Mouse (Mus musculus): ENCODE data around the gene Chchd6.

Chchd6 gene

DNA sequence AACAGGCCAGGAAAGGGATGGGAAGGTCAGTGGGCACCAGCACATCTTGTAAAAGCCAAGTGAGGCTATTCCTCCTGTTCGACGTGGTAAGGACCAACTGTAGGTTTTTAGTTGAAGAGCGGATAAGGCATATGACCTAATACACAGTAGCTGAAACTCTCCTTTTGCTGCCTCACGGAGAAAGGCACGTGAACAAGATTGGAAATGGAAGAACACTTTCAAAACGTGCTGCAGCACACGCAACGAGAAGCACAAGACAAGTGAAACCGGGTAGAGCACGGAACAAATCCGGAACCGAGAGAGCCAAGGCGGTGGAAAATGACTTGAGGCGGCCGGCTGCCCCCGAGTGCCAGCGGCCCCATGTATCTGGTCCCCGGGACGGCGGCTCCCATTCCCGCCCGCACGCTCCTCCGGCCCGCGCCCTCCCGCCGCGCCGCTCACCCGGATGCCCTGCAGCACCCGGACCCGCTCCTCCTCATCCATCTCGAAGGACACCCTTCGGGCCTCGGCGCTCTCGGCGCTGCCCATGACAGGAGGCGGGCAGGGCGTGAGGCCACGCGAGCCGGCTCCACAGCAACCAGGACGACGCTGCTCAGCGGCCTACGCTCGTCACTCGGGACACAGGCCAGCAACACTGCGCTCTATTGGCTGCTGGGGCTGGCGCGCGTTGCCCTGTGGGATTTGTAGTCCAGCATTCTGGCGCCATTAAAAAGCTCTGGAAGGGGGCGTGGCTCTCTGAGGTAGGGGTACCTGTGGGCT lies at the start of gene Chchd6:
Gene Chchd6 (minus strand): TSS at position 635 of the 759 bp plus-strand sequence.
- DNase-seq (ENCODE audit: low spot score in 2 of 2): peak; percentile 83 to 91

DNA sequence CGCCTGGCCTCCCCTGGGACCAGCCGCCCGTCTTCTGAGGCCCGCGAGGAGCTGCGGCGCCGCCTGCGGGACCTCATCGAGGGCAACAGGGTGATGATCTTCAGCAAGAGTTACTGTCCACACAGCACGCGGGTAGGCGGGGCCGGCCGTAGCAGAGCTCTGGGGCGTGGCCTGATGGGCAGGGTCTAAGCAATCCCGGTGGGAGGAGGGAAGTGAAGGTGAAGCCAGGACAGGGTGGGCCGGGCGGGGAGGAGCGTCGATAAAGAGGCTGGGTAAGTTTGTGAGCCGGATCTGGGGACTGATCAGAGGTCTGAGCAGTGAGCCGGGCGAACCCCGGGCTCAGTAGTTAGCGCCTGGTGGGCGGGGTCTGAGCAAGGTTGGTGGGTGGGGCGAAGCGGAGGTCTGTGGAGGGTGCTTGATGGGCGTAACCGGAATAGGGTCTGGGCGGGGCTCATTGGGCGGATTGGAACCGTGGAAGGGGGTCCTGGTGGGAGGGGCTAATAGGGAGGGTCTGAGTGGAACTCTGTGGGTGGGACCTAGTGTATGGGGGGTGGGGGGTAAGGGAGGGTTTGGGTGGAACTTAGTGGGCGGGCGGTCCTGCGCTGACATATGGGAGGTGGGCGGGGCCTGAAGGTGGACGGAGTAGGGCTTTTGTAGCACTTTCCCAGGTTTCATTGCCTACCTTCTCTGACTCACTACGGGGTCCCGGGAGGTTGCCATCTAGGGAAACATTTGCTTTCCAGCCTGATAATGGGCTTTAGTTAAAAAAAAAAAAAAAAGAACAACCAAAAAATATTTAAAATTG lies 49.0 kb upstream of the Chchd6 start:
- peak; percentile 88 to 90 for DNase-seq (ENCODE audit: low spot score in 2 of 2)

GRCm38 (mm10) chr6:89643798-89644270 lies 48.4 kb upstream of the Chchd6 start, which contains the start of gene Txnrd3:
TSS of gene Txnrd3 (plus strand) at chr6:89643988.
- peak; percentile 90 to 93 for DNase-seq (ENCODE audit: low spot score in 2 of 2)

DNA sequence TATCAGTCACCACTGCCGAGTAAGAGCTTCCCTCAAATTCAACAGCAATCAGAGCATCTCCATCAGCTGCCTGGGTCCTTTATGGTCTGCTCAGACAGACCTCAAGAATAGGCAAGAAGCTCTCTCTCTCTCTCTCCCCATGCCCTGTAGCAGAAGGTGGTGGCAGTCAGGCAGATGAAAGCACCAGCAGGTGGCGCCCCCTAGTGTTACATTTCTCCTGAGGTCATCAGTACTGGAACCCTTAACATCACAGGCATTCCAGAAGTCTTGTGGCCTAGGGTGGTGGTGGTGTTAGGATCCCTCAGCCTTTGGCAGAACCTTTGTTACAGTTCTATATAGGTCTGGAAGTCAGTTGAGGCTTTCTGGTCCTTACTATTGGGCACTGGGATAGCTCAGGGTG lies 43.6 kb upstream of the Chchd6 start:
- peak; percentile 49 to 78 for DNase-seq (ENCODE audit: low spot score in 2 of 2)

DNA sequence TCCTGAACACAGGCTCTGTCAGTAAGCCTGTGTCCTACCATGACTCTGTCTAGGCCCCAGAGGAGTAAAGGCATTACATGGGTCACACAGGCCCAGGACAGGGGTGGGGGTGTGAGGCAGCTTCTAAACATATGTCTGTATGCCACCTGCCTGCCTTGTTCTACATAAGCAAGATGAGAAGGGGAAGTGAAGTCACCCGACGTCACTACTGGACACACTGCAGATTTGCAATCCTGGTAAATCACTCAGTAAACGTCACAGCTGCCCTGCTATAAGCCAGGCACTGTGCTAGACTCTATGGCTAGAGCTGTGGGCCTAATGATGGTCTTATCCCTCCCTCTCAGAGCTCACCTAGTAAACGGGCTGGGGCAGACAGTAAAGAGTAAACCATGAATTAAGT lies 42.5 kb upstream of the Chchd6 start:
- DNase-seq (ENCODE audit: low spot score in 2 of 2): no peak

DNA sequence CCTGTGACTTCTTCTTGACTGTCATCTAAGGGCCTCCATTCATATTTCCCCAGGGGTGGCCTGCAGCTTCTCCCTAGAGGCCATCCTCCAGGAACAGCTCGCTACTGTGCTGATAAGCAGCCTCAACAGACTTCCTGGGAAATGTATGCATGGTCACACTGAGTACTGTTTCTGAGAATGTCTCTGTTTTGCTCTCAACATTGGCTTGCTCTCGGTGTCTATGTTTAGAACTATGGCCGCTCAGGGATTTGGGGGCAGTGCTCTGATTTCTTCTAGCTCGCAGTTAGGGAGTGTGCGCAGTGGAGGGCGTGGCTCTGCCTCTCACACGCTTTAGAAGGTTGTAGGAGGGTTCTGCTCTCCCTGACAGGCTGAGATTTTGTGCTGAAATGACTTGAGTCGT lies 38.9 kb upstream of the Chchd6 start:
- no peak for DNase-seq (ENCODE audit: low spot score in 2 of 2)

DNA sequence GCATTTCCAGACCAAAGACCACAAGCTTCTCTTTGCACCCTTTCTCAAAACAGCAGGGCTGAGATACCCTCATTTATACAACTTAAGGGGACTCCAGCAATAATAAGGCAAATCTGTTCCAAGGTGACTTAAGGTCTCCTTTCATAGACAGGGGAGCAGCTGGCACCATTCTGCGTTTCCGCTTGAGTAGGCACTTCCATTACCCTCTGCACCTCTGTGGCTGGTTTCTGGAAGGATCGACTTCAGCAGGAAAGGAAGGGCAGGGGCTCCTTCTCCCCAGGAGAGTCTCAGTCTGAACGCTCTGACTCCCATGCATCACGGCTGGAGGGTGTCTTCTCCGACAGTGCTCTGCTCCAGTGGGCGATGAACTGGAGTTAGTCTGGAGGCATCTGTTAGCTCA lies 37.7 kb upstream of the Chchd6 start:
- DNase-seq (ENCODE audit: low spot score in 2 of 2): no peak

GRCm38 (mm10) chr6:89631809-89632562 lies 36.5 kb upstream of the Chchd6 start:
- DNase-seq (ENCODE audit: low spot score in 2 of 2): peak; percentile 61 to 84

DNA sequence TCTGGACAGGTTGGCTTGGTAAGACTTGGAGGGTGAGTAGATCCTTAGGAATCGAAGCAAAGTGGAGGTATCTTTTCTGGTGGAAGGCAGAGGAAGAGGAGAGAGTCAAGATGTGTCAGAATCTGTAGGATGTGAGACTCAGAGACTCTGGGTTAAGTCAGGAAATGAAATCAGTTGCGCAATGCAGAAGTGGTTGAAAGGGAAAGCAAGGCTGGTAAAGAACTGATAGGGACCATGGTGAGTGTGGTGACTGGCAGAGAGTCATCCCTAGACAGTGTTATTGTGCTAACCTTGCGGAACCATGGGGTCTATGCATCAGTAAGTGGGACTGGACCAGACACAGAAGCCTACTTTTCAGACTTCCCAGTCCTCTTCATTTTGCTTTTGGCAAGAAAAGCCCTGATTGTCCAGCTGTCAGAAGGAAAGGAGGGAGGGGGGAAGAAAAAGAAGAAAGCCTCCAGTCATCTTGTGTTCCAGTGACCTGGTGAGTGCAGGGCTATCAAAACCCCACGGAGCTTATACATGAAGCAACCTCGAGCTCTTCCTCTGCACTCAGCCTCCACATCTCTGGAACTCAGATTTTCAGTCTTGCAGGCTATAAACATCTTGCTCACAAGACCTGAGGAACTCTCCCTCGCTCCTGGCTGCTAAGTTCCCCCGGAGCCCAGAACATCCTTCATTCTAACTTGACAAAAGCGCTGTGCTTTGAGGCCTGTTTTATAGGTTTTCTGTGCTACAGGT lies 32.8 kb upstream of the Chchd6 start:
- DNase-seq (ENCODE audit: low spot score in 2 of 2): no peak

DNA sequence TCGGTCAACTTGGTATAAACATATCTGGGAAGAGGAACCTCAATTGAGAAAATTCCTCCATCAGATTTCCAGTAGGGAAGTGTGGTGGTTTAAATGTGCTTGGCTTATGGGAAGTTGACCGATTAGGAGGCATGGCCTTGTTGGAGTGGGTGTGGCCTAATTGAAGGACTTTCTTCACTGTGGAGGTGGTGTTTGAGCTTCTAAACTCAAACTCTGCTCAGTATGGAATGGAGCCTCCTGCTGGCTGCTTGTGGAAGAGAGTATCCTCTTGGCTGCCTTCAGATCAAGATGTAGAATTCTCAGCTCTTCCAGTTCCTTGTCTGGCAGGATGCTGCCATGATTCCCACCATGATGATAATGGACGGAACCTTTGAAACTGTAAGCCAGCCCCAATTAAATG lies 27.2 kb upstream of the Chchd6 start:
- DNase-seq (ENCODE audit: low spot score in 2 of 2): no peak

- DNase-seq (ENCODE audit: low spot score in 2 of 2): peak in 1 of 2 experiments; percentile 45
Measured at GRCm38 (mm10) chr6:89615373-89615755, 19.9 kb upstream of the Chchd6 start.

DNA sequence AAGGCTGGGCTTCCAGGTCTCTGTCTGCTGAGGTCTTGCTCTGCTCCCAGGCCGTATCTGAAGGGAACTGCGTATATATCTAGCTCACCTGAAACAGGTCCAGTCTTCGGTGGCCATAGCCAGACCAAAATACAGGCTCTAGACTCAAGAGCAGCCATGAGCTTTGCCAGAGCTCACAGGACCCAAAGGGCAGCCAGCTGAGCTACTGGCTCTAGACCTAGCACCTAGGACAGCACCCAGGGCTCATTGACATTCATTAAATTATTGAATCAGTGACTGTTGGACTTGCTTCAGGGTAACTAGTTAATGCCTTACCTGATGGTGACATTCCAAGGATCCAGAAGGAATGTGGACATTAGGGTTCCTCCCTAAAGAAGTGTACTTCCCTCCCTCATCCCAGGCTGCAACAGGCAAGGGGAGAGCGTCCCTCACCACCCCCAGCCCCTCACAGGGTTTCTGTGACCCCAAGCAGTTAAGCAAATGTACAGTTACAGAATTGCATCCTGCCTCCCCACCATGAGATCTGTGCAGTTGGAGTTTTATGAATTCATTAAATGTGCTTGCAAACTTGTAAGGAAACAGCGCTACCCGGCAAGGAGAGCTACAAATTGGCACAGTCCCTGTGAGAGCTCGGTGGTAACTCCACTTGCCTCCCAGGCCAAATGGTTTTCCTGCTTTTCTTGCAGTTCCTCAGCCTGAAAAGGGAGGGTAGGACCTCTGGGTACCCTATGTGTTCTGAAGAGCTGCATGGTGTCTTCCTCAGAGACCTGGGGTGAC lies 19.3 kb upstream of the Chchd6 start:
- DNase-seq (ENCODE audit: low spot score in 2 of 2): no peak

GRCm38 (mm10) chr6:89614107-89614471 lies 18.6 kb upstream of the Chchd6 start:
- DNase-seq (ENCODE audit: low spot score in 2 of 2): no peak

DNA sequence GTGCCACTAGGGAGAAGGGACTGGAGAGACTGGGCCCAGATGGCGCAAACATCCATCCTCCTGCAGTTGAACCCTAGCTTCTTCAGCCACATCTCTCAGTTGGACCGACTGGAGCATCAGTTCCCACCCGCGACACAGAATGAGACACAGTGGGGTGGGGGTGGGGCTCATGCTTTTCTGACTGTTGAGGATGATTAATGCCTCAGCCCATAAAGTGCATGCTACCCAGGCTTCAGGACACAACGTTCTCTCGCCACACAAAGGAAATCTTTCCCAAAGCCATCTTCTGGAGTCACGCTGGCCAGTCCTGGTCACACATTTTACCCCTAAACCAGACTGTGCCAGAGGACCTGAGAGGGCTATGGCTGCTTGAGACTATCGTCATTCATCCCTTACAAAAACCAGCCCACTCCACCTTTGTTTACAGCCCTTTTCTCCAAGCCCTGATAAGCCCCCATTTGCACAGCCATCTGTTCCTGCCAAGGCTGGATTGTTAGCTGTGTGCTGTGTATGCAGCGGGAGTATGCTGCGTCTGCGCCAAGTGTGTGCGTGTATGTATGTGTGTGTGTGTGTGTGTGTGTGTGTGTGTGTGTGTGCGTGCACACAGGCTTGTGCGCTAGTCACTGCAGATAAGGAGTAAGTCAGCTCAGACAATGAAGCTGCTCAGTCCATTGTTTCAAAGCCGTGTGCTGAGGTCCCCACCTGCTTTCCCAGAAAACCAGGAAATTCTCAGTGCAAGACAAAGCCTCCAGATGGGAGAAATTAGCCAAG lies 18.1 kb upstream of the Chchd6 start:
- no peak for DNase-seq (ENCODE audit: low spot score in 2 of 2)

DNA sequence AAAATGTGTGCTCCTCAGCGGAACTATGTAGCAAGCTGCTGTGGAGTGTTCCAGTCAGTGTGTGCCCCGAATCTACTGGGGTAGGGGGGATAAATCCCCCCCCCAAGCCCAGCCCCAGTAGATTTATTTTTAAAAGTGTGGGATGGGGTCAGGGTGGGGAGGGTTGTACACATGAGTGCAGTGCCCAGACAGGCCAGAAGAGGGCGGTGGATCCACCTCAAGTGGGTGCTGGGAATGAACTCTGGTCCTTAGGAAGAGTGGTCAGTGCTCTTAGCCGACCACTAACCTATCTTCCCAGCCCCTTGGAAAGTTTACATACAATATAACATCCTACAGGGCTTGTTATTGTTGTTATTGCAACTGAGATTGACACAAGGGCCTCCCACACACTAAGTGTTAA lies 12.5 kb upstream of the Chchd6 start:
- peak in 1 of 2 experiments; percentile 70 for DNase-seq (ENCODE audit: low spot score in 2 of 2)

DNA sequence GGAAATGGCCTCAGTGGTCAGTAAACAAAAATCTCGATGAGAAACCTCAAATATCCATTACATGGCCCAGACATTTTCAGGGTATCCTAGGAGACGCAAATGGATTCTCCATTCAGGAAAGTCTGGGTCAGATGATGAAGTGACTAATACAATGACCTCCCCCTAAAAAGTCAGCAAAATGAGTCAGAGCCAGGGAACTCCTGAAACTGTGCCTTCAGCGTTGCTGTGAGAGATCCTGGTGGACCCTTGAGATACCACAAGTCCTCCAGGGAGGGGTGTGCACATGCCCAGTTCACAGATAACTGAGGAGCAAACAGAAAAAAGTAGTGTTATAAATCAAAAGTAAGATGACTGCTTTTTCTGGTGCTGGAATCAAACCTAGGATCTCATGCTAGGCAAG lies 10.6 kb upstream of the Chchd6 start:
- no peak for DNase-seq (ENCODE audit: low spot score in 2 of 2)

DNA sequence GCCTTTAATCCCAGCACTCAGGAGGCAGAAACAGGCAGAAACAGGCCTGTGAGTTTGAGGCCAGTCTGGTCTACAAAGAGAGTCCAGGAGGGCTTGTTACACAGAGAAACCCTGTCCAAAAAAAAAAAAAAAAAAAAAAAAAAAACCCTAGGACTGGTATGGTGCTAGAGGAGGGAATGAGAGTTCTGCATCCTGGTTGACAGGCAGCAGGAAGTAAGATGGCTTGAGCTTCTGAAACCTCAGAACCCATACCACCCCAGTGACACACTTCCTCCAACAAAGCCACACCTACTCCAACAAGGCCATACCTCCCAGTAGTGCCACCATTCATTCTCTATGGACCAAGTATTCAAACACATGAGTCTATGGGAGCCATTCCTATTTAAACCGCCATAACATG lies 1.1 kb upstream of the Chchd6 start:
- DNase-seq (ENCODE audit: low spot score in 2 of 2): no peak

- no peak for DNase-seq (ENCODE audit: low spot score in 2 of 2)
Measured at GRCm38 (mm10) chr6:89595777-89596146, 310 bp upstream of the Chchd6 start.

- DNase-seq (ENCODE audit: low spot score in 2 of 2): no peak
Measured at GRCm38 (mm10) chr6:89592016-89592415, 3.4 kb downstream of the Chchd6 start.

DNA sequence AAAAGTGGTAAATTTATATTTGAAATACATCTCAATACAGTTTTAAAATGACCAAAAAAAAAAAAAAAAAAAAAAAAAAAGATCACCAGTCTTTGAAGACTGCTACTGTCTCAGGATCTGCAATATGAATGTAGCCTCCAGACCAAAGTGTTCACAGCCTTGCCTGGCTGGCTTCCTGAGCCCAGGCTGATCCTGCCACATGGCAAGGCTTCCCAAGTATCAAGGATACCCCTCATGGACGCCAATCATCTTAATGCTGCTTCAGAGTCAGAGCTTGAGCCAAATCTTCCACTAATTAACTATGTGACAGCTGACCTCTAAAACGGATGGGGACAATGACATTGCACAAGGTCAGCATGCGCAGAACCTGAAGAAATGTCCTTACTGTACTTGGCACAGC lies 3.9 kb downstream of the Chchd6 start:
- no peak for DNase-seq (ENCODE audit: low spot score in 2 of 2)

Measured in spleen, postnatal 4 days (tissue).